Mouse (Mus musculus) limb, embryonic 13.5 days (tissue): ENCODE data around the gene Pola2. TPM values are rescaled to one million over a fixed set of nuclear protein-coding genes. Genes with fewer than 3 reads are reported as not detected.

Experiments used
- ATAC-seq: fragments of 200-750 bp; cut with Nextera tagmentation; 2 replicates; pipeline ENCODE4 v1.8.0; 2017; ENCODE audit warnings: low read depth, moderate number of reproducible peaks, moderate TSS enrichment; ENCODE audit not compliant: low FRiP score
- H3K27ac ChIP-seq: fragments of 300-500 bp; sonication (generic); 2 replicates; pipeline ENCODE4 v1.5.1; 2015; ENCODE audit warnings: inconsistent platforms, mild to moderate bottlenecking, moderate library complexity
- H3K27me3 ChIP-seq: fragments of 300-500 bp; sonication (generic); 2 replicates; pipeline ENCODE4 v1.6.1; 2015; ENCODE audit warnings: mild to moderate bottlenecking, inconsistent platforms
- H3K36me3 ChIP-seq: fragments of 300-500 bp; sonication (generic); 2 replicates; pipeline ENCODE4 v1.6.1; 2015; ENCODE audit warnings: inconsistent platforms, mild to moderate bottlenecking, moderate library complexity
- H3K4me1 ChIP-seq: fragments of 300-500 bp; sonication (generic); 2 replicates; pipeline ENCODE4 v1.6.1; 2015; ENCODE audit warnings: inconsistent platforms
- H3K4me2 ChIP-seq: fragments of 300-500 bp; sonication (generic); replicated peaks from 2 replicates; pipeline ENCODE4 v1.6.1; 2015; ENCODE audit warnings: inconsistent platforms, mild to moderate bottlenecking, moderate library complexity
- H3K4me3 ChIP-seq: fragments of 300-500 bp; sonication (generic); 2 replicates; pipeline ENCODE4 v1.5.1; 2015; ENCODE audit warnings: moderate library complexity, mild to moderate bottlenecking, inconsistent platforms
- H3K9ac ChIP-seq: fragments of 300-500 bp; sonication (generic); 2 replicates; pipeline ENCODE4 v1.6.1; 2015; ENCODE audit warnings: mild to moderate bottlenecking, inconsistent platforms
- H3K9me3 ChIP-seq: fragments of 300-500 bp; sonication (generic); 2 replicates; pipeline ENCODE4 v1.6.1; 2016; ENCODE audit warnings: inconsistent platforms
- WGBS: fragments of 180-500 bp; shearing (Covaris S2); methylation state at CpG from one replicate; pipeline ENCODE4 v1.1.7; 2015; 5-methylcytosine and 5-hydroxymethylcytosine counted together
- polyA plus RNA-seq: library from polyadenylated mRNA; unstranded; fragments of >200 nt; fragmentation: Nextera tagmentation; extraction: Ambion mirVana; gene quantifications from 2 replicates; pipeline ENCODE4 v1.2.1, GENCODE M21; 2015

The Pola2 gene
- polyA plus RNA-seq, 1 experiment from 2014 or later = 75.7 TPM

DNA sequence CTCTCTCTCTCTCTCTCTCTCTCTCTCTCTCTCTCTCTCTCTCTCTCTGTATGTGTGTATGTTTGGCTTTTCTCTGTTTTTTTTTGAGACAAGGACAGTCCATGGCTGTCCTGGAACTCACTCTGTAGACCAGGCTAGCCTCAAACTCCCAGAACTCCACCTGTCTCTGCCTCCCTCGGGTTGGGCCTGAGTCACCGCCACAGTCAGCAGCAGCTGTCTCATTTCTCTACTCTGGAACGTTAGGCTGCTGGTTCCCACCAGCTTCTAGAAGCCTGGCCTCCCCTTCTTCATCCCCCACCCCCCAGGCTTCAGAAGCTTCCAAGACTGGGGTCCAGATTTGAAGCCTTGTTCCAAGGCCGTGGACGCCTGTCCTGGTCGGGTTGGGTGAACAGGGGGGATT, 25.6 kb upstream of the Pola2 start:
- no peak overlapping the region; the same call in 1 of the 2 replicates for H3K4me2 ChIP-seq
- H3K27ac ChIP-seq = 0 out of 2 replicates have a peak overlapping the region, but pooled peaks have one; percentile 15
- no peak overlapping the region for H3K9ac ChIP-seq
- peaks cover 13% of the 10 kb centered on the region; the same call in 1 of the 2 replicates for H3K36me3 ChIP-seq
- ATAC-seq = no peak
- H3K4me3 ChIP-seq = no peak overlapping the region
- H3K27me3 ChIP-seq = no peaks in the 10 kb centered on the region
- no peaks in the 10 kb centered on the region for H3K9me3 ChIP-seq
- 68% methylated on average over 6 of the region's 6 CpGs for WGBS
- peaks cover 15% of the 10 kb centered on the region for H3K4me1 ChIP-seq

DNA sequence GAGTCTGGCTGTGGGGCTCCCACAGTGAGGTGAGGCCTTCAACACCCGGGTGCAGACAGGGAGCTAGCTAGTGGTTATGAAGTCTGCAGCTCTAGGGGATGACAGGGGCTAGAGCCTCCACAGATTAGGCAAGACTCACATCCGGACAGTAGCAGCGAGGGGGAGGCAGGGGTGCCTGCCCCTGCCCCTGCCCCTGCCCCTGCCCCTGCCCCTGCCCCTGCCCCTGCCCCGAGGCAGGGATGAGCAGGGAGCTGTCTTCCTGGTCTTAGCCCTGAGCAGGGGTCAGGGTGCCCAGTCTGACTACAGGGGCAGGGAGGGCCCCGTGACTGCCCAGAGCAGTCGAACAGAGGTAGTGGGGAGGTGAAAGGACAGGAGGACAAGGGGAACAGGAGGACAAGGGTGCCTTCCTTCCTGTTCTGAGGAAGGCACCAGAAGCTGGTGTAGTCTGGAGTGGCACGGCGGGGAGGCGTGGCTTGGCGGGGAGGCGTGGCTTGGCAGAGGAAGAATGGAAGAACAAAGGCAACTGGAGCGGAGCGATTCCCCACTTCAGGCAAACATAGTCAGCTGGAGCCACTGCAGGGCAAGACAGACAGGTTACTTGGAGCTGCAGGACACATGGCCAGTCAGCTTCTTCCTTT, 24.9 kb upstream of the Pola2 start:
- Histone ChIP-seq H3K27me3 (no peaks in the 10 kb centered on the region), H3K27ac (peak overlapping the region; percentile 39; the same call in 1 of the 2 replicates), H3K4me1 (peaks cover 15% of the 10 kb centered on the region), H3K4me2 (peak overlapping the region; percentile 45), H3K9ac (peak overlapping the region; percentile 53), H3K9me3 (no peaks in the 10 kb centered on the region), H3K4me3 (no peak overlapping the region), H3K36me3 (peaks cover 11% of the 10 kb centered on the region; the same call in 1 of the 2 replicates)
- ATAC-seq = peak; percentile 30; the same call in 1 of the 2 replicates
- 7% methylated on average over 13 of the region's 13 CpGs for WGBS

GRCm38 (mm10) chr19:5988027-5988814, 24.2 kb upstream of the Pola2 start:
- Histone ChIP-seq H3K36me3 (0 out of 2 replicates have a peak, but pooled peaks cover 9% of the 10 kb centered on the region), H3K4me2 (no peak overlapping the region; the same call in 1 of the 2 replicates), H3K27me3 (no peaks in the 10 kb centered on the region), H3K9me3 (no peaks in the 10 kb centered on the region), H3K4me1 (peaks cover 15% of the 10 kb centered on the region), H3K9ac (no peak overlapping the region), H3K27ac (peak overlapping the region; percentile 39; the same call in 1 of the 2 replicates), H3K4me3 (no peak overlapping the region)
- ATAC-seq = no peak
- 57% methylated on average over 5 of the region's 5 CpGs for WGBS

GRCm38 (mm10) chr19:5986043-5986442, 22.0 kb upstream of the Pola2 start, which contains the start of gene Slc22a20:
TSS of gene Slc22a20 (minus strand) at chr19:5986143.
- ATAC-seq = no peak
- 34% methylated on average over 4 of the region's 4 CpGs for WGBS
- Histone ChIP-seq H3K4me3 (no peak within 1 kb of the TSS), H3K9me3 (no peaks in the 10 kb centered on the region), H3K27ac (no peak within 1 kb of the TSS), H3K36me3 (no peaks in the 10 kb centered on the region), H3K9ac (no peak within 1 kb of the TSS), H3K4me1 (peaks cover 15% of the 10 kb centered on the region), H3K27me3 (no peaks in the 10 kb centered on the region), H3K4me2 (no peak within 1 kb of the TSS)

GRCm38 (mm10) chr19:5980477-5980876, 16.5 kb upstream of the Pola2 start:
- H3K27ac ChIP-seq = no peak overlapping the region
- no peaks in the 10 kb centered on the region for H3K27me3 ChIP-seq
- no peak overlapping the region for H3K9ac ChIP-seq
- 82% methylated on average over 9 of the region's 9 CpGs for WGBS
- no peak for ATAC-seq
- no peaks in the 10 kb centered on the region for H3K36me3 ChIP-seq
- no peaks in the 10 kb centered on the region for H3K9me3 ChIP-seq
- no peak overlapping the region for H3K4me3 ChIP-seq
- no peaks in the 10 kb centered on the region for H3K4me1 ChIP-seq
- H3K4me2 ChIP-seq = no peak overlapping the region

GRCm38 (mm10) chr19:5977717-5978116, 13.7 kb upstream of the Pola2 start:
- Histone ChIP-seq H3K27ac (no peak overlapping the region), H3K27me3 (no peaks in the 10 kb centered on the region), H3K4me3 (no peak overlapping the region), H3K4me2 (no peak overlapping the region), H3K9me3 (no peaks in the 10 kb centered on the region), H3K36me3 (no peaks in the 10 kb centered on the region), H3K9ac (no peak overlapping the region), H3K4me1 (no peaks in the 10 kb centered on the region)
- whole genome bisulfite sequencing = 53% methylated on average over 3 of the region's 3 CpGs
- ATAC-seq = no peak

- no peak overlapping the region for H3K4me3 ChIP-seq
- no peaks in the 10 kb centered on the region for H3K4me1 ChIP-seq
- no peak overlapping the region for H3K9ac ChIP-seq
- no peaks in the 10 kb centered on the region for H3K27me3 ChIP-seq
- no peaks in the 10 kb centered on the region for H3K9me3 ChIP-seq
- H3K27ac ChIP-seq = no peak overlapping the region
- no peak for ATAC-seq
- H3K36me3 ChIP-seq = no peaks in the 10 kb centered on the region
- 76% methylated on average over 4 of the region's 4 CpGs for WGBS
- no peak overlapping the region for H3K4me2 ChIP-seq
Observed at GRCm38 (mm10) chr19:5975676-5976075, 11.7 kb upstream of the Pola2 start.

DNA sequence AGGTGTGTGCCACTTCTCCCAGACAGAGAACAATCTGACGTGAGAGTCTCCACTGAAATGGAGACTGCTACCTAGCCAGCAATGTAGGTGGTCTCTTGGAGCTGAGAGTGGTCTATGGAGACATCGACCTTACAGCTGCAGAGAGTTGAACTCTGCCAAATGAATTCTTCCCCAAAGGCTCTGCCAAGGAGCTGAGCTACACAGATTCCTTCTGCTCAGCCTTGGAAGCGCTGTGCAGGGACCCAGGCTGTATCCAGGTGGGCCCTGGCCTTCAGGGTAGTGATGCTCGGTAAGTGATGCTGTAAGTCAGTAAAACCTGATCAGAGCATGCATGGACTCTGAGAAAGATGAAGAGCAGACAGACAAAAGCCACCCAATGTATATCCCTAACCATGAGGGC, 11.1 kb upstream of the Pola2 start:
- H3K9me3 ChIP-seq = no peaks in the 10 kb centered on the region
- 72% methylated on average over 4 of the region's 4 CpGs for WGBS
- H3K4me1 ChIP-seq = no peaks in the 10 kb centered on the region
- no peaks in the 10 kb centered on the region for H3K27me3 ChIP-seq
- no peak overlapping the region for H3K27ac ChIP-seq
- no peak for ATAC-seq
- no peak overlapping the region for H3K4me3 ChIP-seq
- H3K4me2 ChIP-seq = no peak overlapping the region
- no peaks in the 10 kb centered on the region for H3K36me3 ChIP-seq
- no peak overlapping the region for H3K9ac ChIP-seq

GRCm38 (mm10) chr19:5967664-5968063, 3.7 kb upstream of the Pola2 start:
- Histone ChIP-seq H3K36me3 (no peaks in the 10 kb centered on the region), H3K27ac (no peak overlapping the region), H3K9me3 (no peaks in the 10 kb centered on the region), H3K27me3 (no peaks in the 10 kb centered on the region), H3K4me3 (no peak overlapping the region), H3K4me2 (no peak overlapping the region), H3K4me1 (peaks cover 18% of the 10 kb centered on the region), H3K9ac (no peak overlapping the region)
- ATAC-seq = no peak
- 88% methylated on average over 10 of the region's 10 CpGs for WGBS

GRCm38 (mm10) chr19:5966786-5967185, 2.8 kb upstream of the Pola2 start:
- Histone ChIP-seq H3K27ac (no peak overlapping the region), H3K36me3 (no peaks in the 10 kb centered on the region), H3K4me2 (no peak overlapping the region), H3K4me1 (peaks cover 24% of the 10 kb centered on the region), H3K9me3 (no peaks in the 10 kb centered on the region), H3K27me3 (no peaks in the 10 kb centered on the region), H3K4me3 (no peak overlapping the region), H3K9ac (peak overlapping the region; percentile 31; the same call in 1 of the 2 replicates)
- 69% methylated on average over 6 of the region's 6 CpGs for WGBS
- ATAC-seq = no peak

- WGBS = 87% methylated on average over 2 of the region's 2 CpGs
- H3K27ac ChIP-seq = no peak overlapping the region
- H3K36me3 ChIP-seq = peaks cover 7% of the 10 kb centered on the region
- H3K4me3 ChIP-seq = no peak overlapping the region
- no peak for ATAC-seq
- no peak overlapping the region for H3K9ac ChIP-seq
- H3K27me3 ChIP-seq = no peaks in the 10 kb centered on the region
- no peaks in the 10 kb centered on the region for H3K9me3 ChIP-seq
- H3K4me1 ChIP-seq = peaks cover 33% of the 10 kb centered on the region
- H3K4me2 ChIP-seq = no peak overlapping the region
Observed at GRCm38 (mm10) chr19:5965910-5966309, 1.9 kb upstream of the Pola2 start.

- Histone ChIP-seq H3K9ac (no peak overlapping the region), H3K36me3 (peaks cover 8% of the 10 kb centered on the region), H3K27ac (no peak overlapping the region), H3K4me2 (peak overlapping the region; percentile 77; the same call in 1 of the 2 replicates), H3K4me1 (peaks cover 34% of the 10 kb centered on the region), H3K9me3 (no peaks in the 10 kb centered on the region), H3K4me3 (no peak overlapping the region), H3K27me3 (no peaks in the 10 kb centered on the region)
- 3% methylated on average over 4 of the region's 4 CpGs for WGBS
- peak; percentile 68; the same call in 1 of the 2 replicates for ATAC-seq
Observed at GRCm38 (mm10) chr19:5965280-5965679, 1.3 kb upstream of the Pola2 start.
